Comparison of ENCODE assay signal across 31 mouse cellular contexts in genomic region chr11:107833351-107834040, GRCm38 (mm10). TPM values are rescaled to one million over a fixed set of nuclear protein-coding genes. Genes with fewer than 3 reads are reported as not detected.
DNase-seq lines count a peak whose midpoint lies in the region; ATAC-seq lines count a peak whose summit lies in the region.
"Had no signal": no experiment of that assay in that cellular context is flagged by ENCODE, and none has a peak within 500 bp of the region (broad histone marks: within the 10 kb centered on the region; RNA-seq: fewer than 3 reads in every experiment).

No protein-coding gene starts in this region.

- no peak overlapping the region for H3K9ac ChIP-seq in forebrain, embryonic 16.5 days (replicated peaks; ENCODE audit: low read depth, low read length)
- no peak overlapping the region for H3K9ac ChIP-seq in forebrain, embryonic 11.5 days (ENCODE audit: low read length)
- H3K9ac ChIP-seq in midbrain, embryonic 13.5 days (replicated peaks): no peak overlapping the region
- no peak overlapping the region for H3K9ac ChIP-seq in midbrain, embryonic 15.5 days
- no peak overlapping the region for H3K9ac ChIP-seq in hindbrain, embryonic 13.5 days
- H3K9ac ChIP-seq: forebrain, embryonic 15.5 days; heart, embryonic 13.5 days; limb, embryonic 12.5 days; liver, embryonic 15.5 days; lung, embryonic 15.5 days; midbrain, embryonic 12.5 days had no signal

- no peaks in the 10 kb centered on the region for H3K27me3 ChIP-seq in forebrain, embryonic 16.5 days (replicated peaks; ENCODE audit: control insufficient read depth, insufficient read depth, low read length)
- H3K27me3 ChIP-seq in forebrain, embryonic 11.5 days (ENCODE audit: control insufficient read depth, insufficient read depth, low read length): no peaks in the 10 kb centered on the region
- H3K27me3 ChIP-seq in midbrain, embryonic 13.5 days: no peaks in the 10 kb centered on the region
- H3K27me3 ChIP-seq in midbrain, embryonic 15.5 days (replicated peaks): no peaks in the 10 kb centered on the region
- H3K27me3 ChIP-seq in hindbrain, embryonic 13.5 days: no peaks in the 10 kb centered on the region
- H3K27me3 ChIP-seq: forebrain, embryonic 15.5 days; heart, embryonic 13.5 days; limb, embryonic 12.5 days; liver, embryonic 15.5 days; lung, embryonic 15.5 days; midbrain, embryonic 12.5 days had no signal

- no peak for ATAC-seq in forebrain, embryonic 16.5 days
- no peak for ATAC-seq in forebrain, embryonic 11.5 days (replicated peaks; ENCODE audit: low FRiP score)
- ATAC-seq in midbrain, embryonic 13.5 days: no peak
- ATAC-seq in midbrain, embryonic 15.5 days (replicated peaks): no peak
- peak; percentile 36; the same call in 1 of the 2 replicates for ATAC-seq in hindbrain, embryonic 13.5 days (ENCODE audit: low FRiP score)
- ATAC-seq: forebrain, embryonic 15.5 days; intestine, embryonic 16.5 days had no signal

- no peak overlapping the region for H3K4me3 ChIP-seq in forebrain, embryonic 16.5 days (replicated peaks; ENCODE audit: low read length)
- H3K4me3 ChIP-seq in forebrain, embryonic 11.5 days (ENCODE audit: low read depth, low read length): no peak overlapping the region
- no peak overlapping the region for H3K4me3 ChIP-seq in midbrain, embryonic 13.5 days (replicated peaks)
- no peak overlapping the region for H3K4me3 ChIP-seq in midbrain, embryonic 15.5 days
- H3K4me3 ChIP-seq in hindbrain, embryonic 13.5 days: no peak overlapping the region
- H3K4me3 ChIP-seq: forebrain, embryonic 15.5 days; heart, embryonic 13.5 days; limb, embryonic 12.5 days; liver, embryonic 15.5 days; lung, embryonic 15.5 days; midbrain, embryonic 12.5 days had no signal

- 60% methylated on average over 7 of the region's 7 CpGs for WGBS in forebrain, embryonic 16.5 days
- WGBS in forebrain, embryonic 11.5 days: 73% methylated on average over 7 of the region's 7 CpGs
- WGBS in midbrain, embryonic 13.5 days: 68% methylated on average over 7 of the region's 7 CpGs
- WGBS in midbrain, embryonic 15.5 days: 56% methylated on average over 7 of the region's 7 CpGs
- WGBS in hindbrain, embryonic 13.5 days: 47% methylated on average over 7 of the region's 7 CpGs

- 0 out of 2 replicates have a peak overlapping the region, but pooled peaks have one; percentile 12 for H3K27ac ChIP-seq in forebrain, embryonic 16.5 days (ENCODE audit: low read length)
- H3K27ac ChIP-seq in forebrain, embryonic 11.5 days (ENCODE audit: low read depth, low read length): no peak overlapping the region
- H3K27ac ChIP-seq in midbrain, embryonic 13.5 days: peak overlapping the region; percentile 46
- no peak overlapping the region for H3K27ac ChIP-seq in midbrain, embryonic 15.5 days
- peak overlapping the region; percentile 76 for H3K27ac ChIP-seq in hindbrain, embryonic 13.5 days
- H3K27ac ChIP-seq: forebrain, embryonic 15.5 days; heart, embryonic 13.5 days; kidney, postnatal 0 days; limb, embryonic 12.5 days; liver, embryonic 15.5 days; lung, embryonic 15.5 days; midbrain, embryonic 12.5 days had no signal

- H3K4me2 ChIP-seq in forebrain, embryonic 16.5 days (ENCODE audit: low read length): no peak overlapping the region
- no peak overlapping the region for H3K4me2 ChIP-seq in forebrain, embryonic 11.5 days (ENCODE audit: low read depth, low read length, severe bottlenecking)
- no peak overlapping the region for H3K4me2 ChIP-seq in midbrain, embryonic 13.5 days (replicated peaks)
- H3K4me2 ChIP-seq in midbrain, embryonic 15.5 days: no peak overlapping the region
- no peak overlapping the region for H3K4me2 ChIP-seq in hindbrain, embryonic 13.5 days
- H3K4me2 ChIP-seq: forebrain, embryonic 15.5 days; heart, embryonic 13.5 days; limb, embryonic 12.5 days; liver, embryonic 15.5 days; lung, embryonic 15.5 days; midbrain, embryonic 12.5 days had no signal

- H3K4me1 ChIP-seq in forebrain, embryonic 16.5 days (replicated peaks; ENCODE audit: control insufficient read depth, insufficient read depth, low read length): no peaks in the 10 kb centered on the region
- no peaks in the 10 kb centered on the region for H3K4me1 ChIP-seq in forebrain, embryonic 11.5 days (replicated peaks; ENCODE audit: control insufficient read depth, insufficient read depth, low read length)
- 0 out of 2 replicates have a peak, but pooled peaks cover 3% of the 10 kb centered on the region for H3K4me1 ChIP-seq in midbrain, embryonic 13.5 days (replicated peaks)
- no peaks in the 10 kb centered on the region for H3K4me1 ChIP-seq in midbrain, embryonic 15.5 days
- peaks cover 16% of the 10 kb centered on the region for H3K4me1 ChIP-seq in hindbrain, embryonic 13.5 days (replicated peaks)
- H3K4me1 ChIP-seq: forebrain, embryonic 15.5 days; heart, embryonic 13.5 days; limb, embryonic 12.5 days; liver, embryonic 15.5 days; lung, embryonic 15.5 days; midbrain, embryonic 12.5 days had no signal

- H3K36me3 ChIP-seq in forebrain, embryonic 16.5 days (ENCODE audit: control insufficient read depth, insufficient read depth): no peaks in the 10 kb centered on the region
- H3K36me3 ChIP-seq in forebrain, embryonic 11.5 days (ENCODE audit: control insufficient read depth, insufficient read depth, low read length): no peaks in the 10 kb centered on the region
- H3K36me3 ChIP-seq in midbrain, embryonic 13.5 days: no peaks in the 10 kb centered on the region
- H3K36me3 ChIP-seq in midbrain, embryonic 15.5 days (replicated peaks): no peaks in the 10 kb centered on the region
- no peaks in the 10 kb centered on the region for H3K36me3 ChIP-seq in hindbrain, embryonic 13.5 days
- H3K36me3 ChIP-seq: forebrain, embryonic 15.5 days; G1E; heart, embryonic 13.5 days; limb, embryonic 12.5 days; liver, embryonic 15.5 days; lung, embryonic 15.5 days; midbrain, embryonic 12.5 days had no signal

- no peaks in the 10 kb centered on the region for H3K9me3 ChIP-seq in forebrain, embryonic 16.5 days (ENCODE audit: control insufficient read depth, low read length)
- H3K9me3 ChIP-seq in forebrain, embryonic 11.5 days (ENCODE audit: control insufficient read depth, low read length): no peaks in the 10 kb centered on the region
- no peaks in the 10 kb centered on the region for H3K9me3 ChIP-seq in midbrain, embryonic 13.5 days
- H3K9me3 ChIP-seq in midbrain, embryonic 15.5 days: no peaks in the 10 kb centered on the region
- no peaks in the 10 kb centered on the region for H3K9me3 ChIP-seq in hindbrain, embryonic 13.5 days
- H3K9me3 ChIP-seq: forebrain, embryonic 15.5 days; G1E; heart, embryonic 13.5 days; limb, embryonic 12.5 days; liver, embryonic 15.5 days; lung, embryonic 15.5 days; midbrain, embryonic 12.5 days had no signal

- DNase-seq in forebrain, embryonic 11.5 days (ENCODE audit: low spot score): no peak
- no peak for DNase-seq in left cerebral cortex, adult 18-20 months (ENCODE audit: low spot score in 2 of 2)
- DNase-seq in thymus, postnatal 10 days (ENCODE audit: low spot score in 2 of 2): no peak
- DNase-seq: adrenal gland, adult 8-10 months; cerebellum, adult 11 months; cerebellum, adult 9-10 months; cerebellum, postnatal 36 days; heart, postnatal 10 days; kidney, adult 8-10 months; kidney, postnatal 4 days; layer of hippocampus, postnatal 36 days; lung, postnatal 36 days; right cerebral cortex, postnatal 14 days; thymus, postnatal 25 days had no signal

RNA-seq across cellular contexts. Expression of gene Cacng4, which starts 39.1 kb away (rescaled TPM):
- 33.8 and 39.6 TPM in 2 replicates for polyA plus RNA-seq in forebrain, embryonic 16.5 days (2015; fragmentation: Nextera tagmentation; extraction: Ambion mirVana)
- polyA plus RNA-seq in forebrain, embryonic 11.5 days (2014; fragmentation: Nextera tagmentation; extraction: Ambion mirVana): 19.1 and 25.1 TPM in 2 replicates
- 40.5 and 41.6 TPM in 2 replicates for polyA plus RNA-seq in midbrain, embryonic 13.5 days (2015; fragmentation: Nextera tagmentation; extraction: Ambion mirVana)
- polyA plus RNA-seq in midbrain, embryonic 15.5 days (2015; fragmentation: Nextera tagmentation; extraction: Ambion mirVana): 61.5 and 68.6 TPM in 2 replicates
- 50.0 TPM in 2 replicates for polyA plus RNA-seq in hindbrain, embryonic 13.5 days (2015; fragmentation: Nextera tagmentation; extraction: Ambion mirVana)
- 10 to 100 TPM; 26.6 to 29.1 TPM for total RNA-seq in left cerebral cortex, adult 18-20 months (2021)
- total RNA-seq: gastrocnemius, adult 8-10 months; heart, adult 8-10 months; liver, adult 2 months; megakaryocyte, adult 5-6 weeks had no signal
- polyA plus RNA-seq: G1E; liver, adult 2 months had no signal

Comparison
In these comparisons a context has a peak if more than half of its experiments do, and no peak if none do; other contexts are left out.
1. H3K27ac ChIP-seq: peak in forebrain, embryonic 16.5 days (single experiment), midbrain, embryonic 13.5 days (single experiment) and hindbrain, embryonic 13.5 days (single experiment); none in forebrain, embryonic 11.5 days (single experiment) and midbrain, embryonic 15.5 days (single experiment).